14 mouse cellular contexts compared by ENCODE assay signal in genomic region chr4:44163034-44163433, GRCm38 (mm10).
"Had no signal": no experiment of that assay in that cellular context is flagged by ENCODE, and none has a peak within 500 bp of the region (broad histone marks: within the 10 kb centered on the region; RNA-seq: fewer than 3 reads in every experiment).

No protein-coding gene starts in this region.

- H3K36me3 ChIP-seq: limb, embryonic 15.5 days; stomach, embryonic 15.5 days had no signal

- ATAC-seq: midbrain, embryonic 16.5 days had no signal

- H3K27me3 ChIP-seq: limb, embryonic 15.5 days; midbrain, embryonic 12.5 days; neural tube, embryonic 13.5 days; stomach, embryonic 15.5 days had no signal

- H3K4me3 ChIP-seq: limb, embryonic 15.5 days; midbrain, embryonic 12.5 days; neural tube, embryonic 13.5 days; stomach, embryonic 15.5 days had no signal

- H3K9me3 ChIP-seq: limb, embryonic 15.5 days; midbrain, embryonic 12.5 days; neural tube, embryonic 13.5 days; stomach, embryonic 15.5 days had no signal

- H3K9ac ChIP-seq: limb, embryonic 15.5 days; lung, embryonic 14.5 days; midbrain, embryonic 12.5 days; neural tube, embryonic 13.5 days; stomach, embryonic 15.5 days had no signal

- DNase-seq: kidney, postnatal 10 days; kidney, postnatal 4 days; left cerebral cortex, postnatal 4 days; lung, embryonic 14.5 days; lung, postnatal 10 days; lung, postnatal 4 days; retina, postnatal 1 day; thymus, adult 2 months; thymus, postnatal 25 days had no signal

- H3K27ac ChIP-seq: limb, embryonic 15.5 days; midbrain, embryonic 12.5 days; neural tube, embryonic 13.5 days; stomach, embryonic 15.5 days had no signal

- H3K4me2 ChIP-seq: limb, embryonic 15.5 days; lung, embryonic 14.5 days; stomach, embryonic 15.5 days had no signal
